Mouse (Mus musculus): ENCODE results near the gene Tmbim6. TPM values are rescaled to one million over a fixed set of nuclear protein-coding genes. Genes with fewer than 3 reads are reported as not detected.
A peak's percentile ranks its signal among the peaks of the same experiment; 100 is the strongest.

Gene Tmbim6
- polyA plus RNA-seq, 1 experiment, result 479 TPM

DNA sequence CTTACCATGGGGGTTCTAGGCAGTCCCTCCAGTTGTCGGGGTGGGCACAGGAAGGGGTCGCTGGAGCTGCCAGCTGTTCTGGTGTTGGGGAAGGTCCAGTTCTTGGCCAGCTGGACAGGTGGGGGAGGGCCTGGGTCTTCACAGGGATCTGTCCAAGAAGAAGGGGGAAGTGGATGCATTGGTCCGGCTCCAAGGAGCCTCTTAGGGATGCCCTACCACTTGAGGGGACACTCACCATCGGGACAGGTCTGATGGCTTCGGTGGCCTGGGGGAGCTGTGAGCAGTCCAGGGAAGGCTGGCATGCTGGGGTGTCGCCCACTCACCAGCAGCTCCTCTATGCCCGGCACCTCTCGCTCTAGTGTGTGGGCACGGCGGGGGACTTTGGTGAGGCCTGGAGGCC lies 30.4 kb downstream of the Tmbim6 start:
- Histone ChIP-seq H3K27ac (ENCODE audit: insufficient read depth, low read length) (no peak overlapping the region), H3K4me3 (ENCODE audit: insufficient read depth, low read length) (no peak overlapping the region), H3K4me1 (ENCODE audit: control insufficient read depth, insufficient read depth, low read length) (peaks cover 4% of the 10 kb centered on the region)
- TF ChIP-seq CTCF (IDR thresholded peaks at IDR 0.05; ENCODE audit: borderline replicate concordance, insufficient read depth, low read length), result no peak

DNA sequence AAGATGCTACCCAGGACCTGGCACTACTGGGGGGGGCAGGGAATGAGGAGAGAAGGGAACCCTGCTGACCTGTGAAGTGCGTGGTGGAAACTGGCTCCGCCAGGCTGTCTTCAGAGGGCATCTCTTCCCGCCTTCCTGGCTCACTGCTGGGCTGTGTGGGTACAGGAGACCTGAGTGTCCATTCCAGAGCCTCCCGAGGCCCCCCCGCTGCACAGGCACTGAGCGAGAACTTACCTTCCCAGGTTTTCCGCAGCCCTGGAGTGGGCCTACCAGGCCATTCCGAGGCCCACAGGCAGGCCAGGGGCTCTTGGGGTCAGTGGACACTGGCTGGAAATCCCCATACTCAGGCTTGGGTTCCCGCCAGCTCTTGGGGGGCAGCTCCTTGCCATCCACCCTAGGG lies 31.2 kb downstream of the Tmbim6 start:
- Histone ChIP-seq H3K4me3 (ENCODE audit: insufficient read depth, low read length) (no peak overlapping the region), H3K27ac (ENCODE audit: insufficient read depth, low read length) (no peak overlapping the region), H3K4me1 (ENCODE audit: control insufficient read depth, insufficient read depth, low read length) (peaks cover 4% of the 10 kb centered on the region)
- TF ChIP-seq POLR2A (IDR thresholded peaks at IDR 0.05; ENCODE audit: low read depth, low read length) (no peak), CTCF (IDR thresholded peaks at IDR 0.05; ENCODE audit: borderline replicate concordance, insufficient read depth, low read length) (no peak)

DNA sequence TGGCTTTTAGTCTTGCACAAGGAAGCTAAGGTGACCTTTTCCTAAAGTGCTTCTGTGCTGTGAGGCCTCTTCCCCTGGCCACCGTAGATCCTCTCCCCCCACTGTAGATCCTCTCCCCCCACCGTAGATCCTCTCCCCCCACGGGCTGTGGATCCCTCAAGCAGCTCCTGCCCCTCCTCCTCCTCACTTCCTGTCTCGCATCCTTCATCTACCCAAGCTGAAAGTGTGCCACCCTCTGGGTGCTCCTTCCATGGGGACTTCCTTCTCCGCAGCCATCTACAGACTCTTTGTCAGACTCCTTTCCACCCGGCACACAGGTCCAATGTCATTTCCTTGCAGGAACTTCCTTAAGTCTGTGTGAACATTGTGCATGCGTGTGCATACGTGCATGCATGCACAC lies 37.7 kb downstream of the Tmbim6 start:
- no peak overlapping the region for H3K27ac ChIP-seq (ENCODE audit: insufficient read depth, low read length)

DNA sequence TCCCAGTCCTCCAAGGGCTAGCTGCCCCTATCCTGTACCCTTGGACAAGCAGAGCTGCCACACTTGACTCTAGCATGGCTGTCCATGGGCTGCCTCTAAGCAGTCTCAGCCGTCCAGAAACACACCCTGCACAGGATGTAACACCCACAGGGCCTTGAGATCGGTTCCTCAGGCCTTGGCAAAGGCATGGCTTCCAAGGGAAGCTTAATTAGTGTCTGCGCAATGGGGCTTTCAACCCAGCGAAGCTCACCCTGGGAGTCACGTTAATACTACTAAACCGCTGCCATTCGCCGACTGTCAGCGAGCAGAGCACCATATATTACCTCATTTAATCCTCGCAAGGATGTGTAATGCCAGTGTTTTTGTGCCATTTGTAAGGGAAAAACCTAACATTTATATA lies 38.4 kb downstream of the Tmbim6 start:
- no peak overlapping the region for H3K27ac ChIP-seq (ENCODE audit: insufficient read depth, low read length)
- H3K4me3 ChIP-seq (ENCODE audit: insufficient read depth, low read length), result no peak overlapping the region
- H3K4me1 ChIP-seq (ENCODE audit: control insufficient read depth, insufficient read depth, low read length), result no peaks in the 10 kb centered on the region; the same call in 1 of the 2 replicates
- no peak for TF ChIP-seq POLR2A (IDR thresholded peaks at IDR 0.05; ENCODE audit: low read depth, low read length)
- TF ChIP-seq CTCF (IDR thresholded peaks at IDR 0.05; ENCODE audit: borderline replicate concordance, insufficient read depth, low read length), result no peak

More for the DNA sequence above, 37.7 kb downstream of the Tmbim6 start:
- TF ChIP-seq POLR2A (IDR thresholded peaks at IDR 0.05; ENCODE audit: low read depth, low read length) (no peak), CTCF (IDR thresholded peaks at IDR 0.05; ENCODE audit: borderline replicate concordance, insufficient read depth, low read length) (no peak)
- Histone ChIP-seq H3K4me1 (ENCODE audit: control insufficient read depth, insufficient read depth, low read length) (no peaks in the 10 kb centered on the region; the same call in 1 of the 2 replicates), H3K4me3 (ENCODE audit: insufficient read depth, low read length) (no peak overlapping the region)

DNA sequence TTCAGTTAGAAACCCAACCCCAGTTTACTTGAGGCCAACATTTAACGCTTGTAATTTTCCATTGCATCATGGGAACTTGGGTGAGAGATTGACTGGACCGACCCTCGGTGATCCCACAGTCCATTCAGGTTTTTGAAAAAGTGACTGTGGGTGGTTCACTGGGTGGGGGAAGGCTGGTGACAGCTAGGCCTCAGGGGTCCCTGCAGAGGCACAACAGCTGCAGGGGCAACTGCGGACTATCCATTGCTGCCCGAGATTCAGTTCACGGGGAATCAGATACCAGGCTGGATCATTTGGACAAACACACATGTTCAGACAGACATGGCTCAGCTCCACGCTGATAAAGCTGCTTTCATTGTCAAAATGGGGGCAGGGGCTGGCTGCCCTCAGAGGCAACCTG lies 38.8 kb downstream of the Tmbim6 start:
- TF ChIP-seq CTCF (IDR thresholded peaks at IDR 0.05; ENCODE audit: borderline replicate concordance, insufficient read depth, low read length), result no peak
- no peak for TF ChIP-seq POLR2A (IDR thresholded peaks at IDR 0.05; ENCODE audit: low read depth, low read length)
- H3K4me1 ChIP-seq (ENCODE audit: control insufficient read depth, insufficient read depth, low read length), result no peaks in the 10 kb centered on the region; the same call in 1 of the 2 replicates
- no peak overlapping the region for H3K4me3 ChIP-seq (ENCODE audit: insufficient read depth, low read length)
- H3K27ac ChIP-seq (ENCODE audit: insufficient read depth, low read length), result no peak overlapping the region

DNA sequence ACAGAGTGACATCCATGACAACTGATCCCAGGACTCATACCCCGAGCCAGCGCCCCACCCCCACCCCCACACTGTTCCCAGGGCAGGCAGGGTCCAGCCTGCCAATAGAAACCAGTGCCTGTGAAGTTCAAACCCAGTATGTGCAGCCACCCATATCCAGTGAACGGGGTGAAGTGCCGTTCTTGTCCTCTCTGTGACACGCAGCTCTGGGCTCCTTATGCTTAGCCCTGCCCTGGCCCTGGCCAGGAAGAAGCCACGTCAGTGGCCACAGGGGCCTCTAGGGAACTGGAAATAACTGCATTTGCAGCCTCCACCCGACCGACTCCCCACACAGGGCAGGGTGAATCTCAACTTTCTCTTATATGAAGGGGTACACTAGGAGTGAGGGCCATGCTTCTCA lies 39.3 kb downstream of the Tmbim6 start:
- TF ChIP-seq CTCF (IDR thresholded peaks at IDR 0.05; ENCODE audit: borderline replicate concordance, insufficient read depth, low read length), result no peak
- no peak for TF ChIP-seq POLR2A (IDR thresholded peaks at IDR 0.05; ENCODE audit: low read depth, low read length)
- Histone ChIP-seq H3K4me3 (ENCODE audit: insufficient read depth, low read length) (no peak overlapping the region), H3K4me1 (ENCODE audit: control insufficient read depth, insufficient read depth, low read length) (no peaks in the 10 kb centered on the region; the same call in 1 of the 2 replicates), H3K27ac (ENCODE audit: insufficient read depth, low read length) (no peak overlapping the region)

DNA sequence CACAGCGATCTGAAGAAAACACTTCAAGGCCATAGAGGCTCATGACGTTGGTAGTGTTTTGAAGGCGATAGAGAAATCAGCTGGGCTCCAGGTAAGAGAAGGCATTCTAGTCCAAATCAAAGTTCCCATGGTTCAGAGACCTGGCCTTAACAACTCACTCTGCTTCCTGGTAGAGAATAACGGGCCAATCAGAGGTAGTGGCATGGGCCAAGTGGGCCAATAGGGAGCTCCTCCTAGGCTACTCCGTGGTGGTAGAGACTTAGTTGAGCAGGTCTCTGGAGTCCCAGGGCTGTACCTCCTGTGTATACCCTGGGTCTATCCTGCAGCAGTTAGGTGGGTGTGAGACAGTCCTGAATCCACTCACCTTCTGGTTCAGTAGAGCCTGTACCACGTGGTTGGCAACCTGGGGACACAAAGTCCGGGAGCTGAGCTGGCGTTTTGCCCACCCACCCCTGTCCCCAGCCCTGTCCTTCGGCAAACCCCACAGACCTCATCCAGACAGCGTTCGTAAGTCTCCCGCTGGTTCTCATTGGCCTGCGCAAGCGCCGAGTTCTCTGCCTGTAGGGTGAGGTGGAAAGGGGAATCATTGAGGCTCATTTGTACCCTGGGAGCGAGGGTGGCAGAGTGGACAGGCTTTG lies 40.5 kb downstream of the Tmbim6 start:
- H3K4me1 ChIP-seq (ENCODE audit: control insufficient read depth, insufficient read depth, low read length), result peaks cover 2% of the 10 kb centered on the region; the same call in 1 of the 2 replicates
- H3K27ac ChIP-seq (ENCODE audit: insufficient read depth, low read length), result no peak overlapping the region
- TF ChIP-seq POLR2A (IDR thresholded peaks at IDR 0.05; ENCODE audit: low read depth, low read length) (no peak), CTCF (IDR thresholded peaks at IDR 0.05; ENCODE audit: borderline replicate concordance, insufficient read depth, low read length) (no peak)
- H3K4me3 ChIP-seq (ENCODE audit: insufficient read depth, low read length), result no peak overlapping the region

DNA sequence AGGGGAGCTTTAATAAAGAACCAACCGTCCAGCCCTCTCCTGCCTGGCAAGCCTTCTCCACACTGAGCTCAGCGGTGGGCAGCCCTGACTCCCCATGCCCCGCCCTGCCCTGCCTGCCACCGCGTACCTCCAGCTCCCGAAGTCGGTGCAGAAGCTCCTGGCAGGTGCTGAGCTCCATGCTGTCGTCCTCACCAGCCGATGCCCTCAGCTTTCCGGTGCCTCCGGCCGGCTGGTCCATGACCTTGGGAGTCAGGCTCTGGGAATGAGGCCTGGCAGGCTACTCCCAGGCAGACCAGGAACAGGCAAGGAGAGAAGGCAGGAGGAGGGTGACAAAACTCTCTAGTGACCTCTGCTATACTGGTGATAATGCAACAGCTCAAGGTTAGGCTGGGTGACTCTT lies 41.2 kb downstream of the Tmbim6 start:
- H3K27ac ChIP-seq (ENCODE audit: insufficient read depth, low read length), result no peak overlapping the region
- no peak for TF ChIP-seq POLR2A (IDR thresholded peaks at IDR 0.05; ENCODE audit: low read depth, low read length)
- TF ChIP-seq CTCF (IDR thresholded peaks at IDR 0.05; ENCODE audit: borderline replicate concordance, insufficient read depth, low read length), result no peak
- peaks cover 5% of the 10 kb centered on the region for H3K4me1 ChIP-seq (ENCODE audit: control insufficient read depth, insufficient read depth, low read length)
- H3K4me3 ChIP-seq (ENCODE audit: insufficient read depth, low read length), result no peak overlapping the region

DNA sequence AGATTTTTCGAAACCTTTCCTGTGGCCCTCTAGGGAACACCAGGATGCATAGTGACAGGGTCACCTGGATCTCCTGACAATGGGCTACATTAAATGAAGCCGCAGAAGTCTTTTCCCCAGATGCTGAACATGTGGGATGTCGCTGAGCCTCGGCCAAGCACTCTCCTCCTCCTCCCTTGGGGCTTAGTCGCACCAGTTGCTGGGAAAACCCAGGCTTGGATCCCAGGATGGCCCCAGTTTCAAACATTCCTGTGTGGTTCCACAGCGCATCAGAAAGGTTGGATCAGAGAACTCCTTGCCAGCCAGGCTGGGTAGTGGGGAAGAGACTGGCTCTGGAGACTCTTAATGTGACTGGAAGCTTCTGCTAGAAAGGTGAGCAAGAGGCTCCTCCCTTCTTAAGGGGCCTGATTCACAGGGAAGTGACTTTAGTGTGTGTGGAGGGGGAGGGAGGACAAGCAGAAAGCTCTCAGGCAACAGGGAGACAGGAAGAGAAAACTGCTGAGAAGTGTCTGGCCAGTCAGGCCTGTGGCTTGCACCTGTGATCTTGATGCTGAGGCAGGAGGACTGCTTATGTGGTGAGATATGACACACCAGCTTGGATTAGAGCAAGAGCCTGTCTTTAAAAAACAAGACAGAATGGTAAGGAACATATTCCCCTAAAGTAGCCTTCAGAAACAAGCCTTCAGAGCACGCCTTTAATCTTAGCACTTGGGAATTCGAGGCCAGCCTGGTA lies 46.5 kb downstream of the Tmbim6 start:
- H3K4me3 ChIP-seq (ENCODE audit: insufficient read depth, low read length), result no peak overlapping the region
- TF ChIP-seq CTCF (IDR thresholded peaks at IDR 0.05; ENCODE audit: borderline replicate concordance, insufficient read depth, low read length), result no peak
- TF ChIP-seq POLR2A (IDR thresholded peaks at IDR 0.05; ENCODE audit: low read depth, low read length), result no peak
- H3K4me1 ChIP-seq (ENCODE audit: control insufficient read depth, insufficient read depth, low read length), result peaks cover 13% of the 10 kb centered on the region
- H3K27ac ChIP-seq (ENCODE audit: insufficient read depth, low read length), result peak overlapping the region; percentile 3

DNA sequence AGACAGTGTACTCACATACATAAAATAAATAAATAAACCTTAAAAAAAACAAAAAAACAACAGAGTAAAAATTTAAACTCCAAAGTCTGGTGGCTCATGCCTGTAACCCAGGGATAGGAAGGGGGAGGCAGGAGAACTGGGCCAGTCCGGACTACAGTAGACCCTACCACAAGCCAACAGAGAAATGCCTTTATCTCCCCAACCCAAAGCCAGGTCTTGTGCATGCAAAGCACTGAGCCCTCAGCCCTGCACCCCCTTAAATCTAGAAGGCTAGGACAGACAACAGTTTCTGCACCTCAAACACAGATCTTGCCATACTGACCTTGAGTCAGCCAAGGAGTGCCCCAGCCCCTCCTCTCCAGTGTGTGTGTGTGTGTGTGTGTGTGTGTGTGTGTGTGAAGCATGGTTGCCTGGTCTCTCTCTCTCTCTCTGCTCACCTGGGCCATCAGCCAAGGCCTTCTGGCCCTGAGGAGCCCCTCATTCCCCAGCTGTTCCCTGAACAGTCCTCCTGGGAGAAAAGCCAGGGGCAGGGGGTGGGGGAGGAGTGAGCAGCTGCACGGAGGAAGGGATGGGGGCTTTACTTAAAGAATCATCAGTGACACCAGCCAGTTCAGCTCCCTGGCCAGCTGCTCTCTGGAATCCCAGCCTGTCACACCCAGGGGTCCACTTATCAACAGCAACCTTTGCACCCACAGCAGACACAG lies 47.6 kb downstream of the Tmbim6 start:
- peaks cover 13% of the 10 kb centered on the region for H3K4me1 ChIP-seq (ENCODE audit: control insufficient read depth, insufficient read depth, low read length)
- TF ChIP-seq CTCF (IDR thresholded peaks at IDR 0.05; ENCODE audit: borderline replicate concordance, insufficient read depth, low read length), result no peak
- no peak for TF ChIP-seq POLR2A (IDR thresholded peaks at IDR 0.05; ENCODE audit: low read depth, low read length)

More for the DNA sequence above, 47.6 kb downstream of the Tmbim6 start:
- H3K27ac ChIP-seq (ENCODE audit: insufficient read depth, low read length), result no peak overlapping the region
- H3K4me3 ChIP-seq (ENCODE audit: insufficient read depth, low read length), result no peak overlapping the region

Measured in embryonic fibroblast, embryonic 13.5 days (primary cell).